Mouse (Mus musculus): ENCODE data around the gene Aff3.

The Aff3 gene

DNA sequence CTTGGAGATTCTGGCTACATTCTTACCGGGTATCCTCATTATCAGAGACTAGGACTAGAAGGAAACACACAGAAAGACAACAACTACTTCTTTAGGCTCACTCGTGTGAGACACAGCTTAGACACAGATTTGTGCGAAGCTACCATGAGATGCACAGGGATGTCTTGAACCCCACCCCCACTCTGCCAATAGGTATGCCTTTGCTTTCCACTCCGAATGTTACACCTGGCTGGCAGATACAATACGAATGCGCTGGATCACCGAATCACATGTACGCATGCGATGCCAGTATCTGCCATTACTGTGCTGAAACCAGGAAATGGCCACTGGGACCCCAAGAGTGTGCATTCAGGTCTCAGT is 370.4 kb downstream of the Aff3 start:
- in situ Hi-C loops (cut with MboI; ENCODE audit: low sequenced_read_pairs): no loop called here

DNA sequence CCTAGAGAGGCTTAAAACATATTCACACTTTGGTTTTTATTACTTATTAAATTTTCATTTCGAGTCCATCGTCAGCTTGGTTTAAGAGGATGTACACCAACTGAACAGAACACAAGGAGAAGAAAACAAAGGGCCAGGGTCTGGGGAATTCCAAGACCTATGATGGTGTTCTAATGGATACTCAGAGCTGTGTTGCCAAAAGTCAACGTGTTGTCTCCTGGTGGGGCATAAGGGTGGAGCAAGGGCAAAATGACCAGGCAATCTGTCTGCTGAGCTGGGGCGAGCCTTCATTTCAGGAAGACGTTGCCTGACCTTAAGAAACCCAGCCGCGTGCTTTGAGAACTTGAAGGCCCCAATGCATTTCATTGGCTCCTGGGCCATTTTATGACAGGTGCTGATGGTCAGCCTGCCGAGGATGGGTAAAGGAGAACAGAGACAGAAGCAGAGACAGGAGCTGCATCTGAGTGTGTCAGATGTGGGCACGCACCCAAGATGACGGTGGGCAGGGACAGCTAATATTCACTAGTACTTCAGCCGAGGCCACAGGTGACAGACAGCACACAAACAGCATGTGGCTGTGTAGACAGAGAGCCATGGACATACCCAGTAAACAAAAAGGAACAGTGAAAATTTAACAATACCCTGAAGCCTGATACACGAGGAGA is 371.0 kb downstream of the Aff3 start:
- in situ Hi-C loops (cut with MboI; ENCODE audit: low sequenced_read_pairs): no loop called here

DNA sequence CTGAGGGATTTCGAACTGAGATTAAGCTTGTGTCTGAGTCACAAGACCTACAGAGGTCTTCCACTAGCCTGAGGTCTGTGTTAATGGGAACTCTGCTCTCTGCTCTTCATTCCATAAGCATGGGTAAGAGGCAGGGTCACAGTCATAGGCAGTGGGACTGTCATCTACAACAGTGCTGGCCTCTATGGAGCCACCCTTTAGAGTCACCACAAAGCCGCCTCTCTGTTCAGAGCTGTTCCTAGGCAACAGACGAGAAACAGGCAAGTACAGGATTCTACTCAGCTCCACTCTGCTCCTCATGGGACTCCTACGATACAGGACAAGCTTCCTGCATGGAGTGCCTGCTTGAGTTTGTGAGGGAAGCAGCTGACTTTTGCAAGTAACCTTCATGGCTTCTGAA is 371.9 kb downstream of the Aff3 start:
- in situ Hi-C loops (cut with MboI; ENCODE audit: low sequenced_read_pairs): no loop called here

DNA sequence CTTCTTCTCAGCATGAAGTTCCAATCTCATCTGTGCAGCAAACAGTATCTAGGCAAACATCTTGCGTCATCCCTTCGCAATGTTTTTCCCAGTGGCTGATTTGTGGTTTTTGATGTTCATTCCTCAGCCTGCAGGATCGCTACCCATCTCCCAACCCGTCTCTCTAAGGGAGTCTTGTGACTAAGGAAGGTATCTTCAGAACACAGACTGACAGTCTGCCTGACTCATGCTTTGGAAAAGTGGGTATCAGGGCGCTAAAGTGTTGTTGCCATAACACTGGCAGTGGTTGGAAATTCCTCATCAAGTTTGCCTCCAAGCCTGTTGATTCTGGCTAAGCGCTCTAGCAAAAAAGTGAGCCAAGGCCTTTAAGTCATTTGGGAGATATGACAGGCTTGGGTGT is 372.8 kb downstream of the Aff3 start:
- in situ Hi-C loops (cut with MboI; ENCODE audit: low sequenced_read_pairs): no loop called here

DNA sequence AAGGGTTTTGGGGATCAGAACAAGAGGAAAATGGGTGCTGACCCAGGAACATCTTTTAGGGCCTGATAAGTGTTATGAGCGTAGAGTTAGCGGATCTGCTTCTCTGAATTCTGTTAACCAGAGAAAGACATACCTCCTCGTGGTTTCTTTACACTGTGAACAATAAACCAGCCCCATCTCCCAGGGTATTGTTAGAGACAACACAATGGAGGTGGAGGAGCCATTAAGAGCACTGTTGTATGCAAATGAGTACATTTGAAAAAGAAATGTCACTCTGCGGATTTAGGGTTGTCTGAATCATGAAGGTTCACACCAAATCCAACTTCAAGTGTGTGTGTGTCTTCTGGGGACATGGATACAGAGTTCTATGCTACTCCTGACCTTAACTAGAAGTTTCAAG is 373.3 kb downstream of the Aff3 start:
- in situ Hi-C loops (cut with MboI; ENCODE audit: low sequenced_read_pairs): no loop called here

DNA sequence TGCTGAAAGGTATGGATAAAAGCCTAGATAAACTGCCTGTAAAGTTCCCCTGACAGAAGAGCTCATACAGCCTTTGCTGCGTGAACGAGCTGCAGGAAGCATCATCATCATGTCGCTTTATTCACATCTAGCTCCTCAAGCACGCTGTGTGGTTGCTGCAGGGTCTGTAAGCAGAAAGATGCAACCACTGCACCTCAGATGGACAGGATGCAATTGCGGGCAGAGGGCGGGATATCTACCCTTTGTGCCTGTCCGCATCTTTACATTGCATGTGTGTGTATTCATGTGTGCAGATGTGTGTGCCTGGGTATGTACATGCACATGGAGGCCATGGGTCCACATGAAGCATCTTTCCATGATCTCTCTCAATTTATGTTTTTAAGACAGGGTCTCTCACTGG is 373.9 kb downstream of the Aff3 start:
- in situ Hi-C loops (cut with MboI; ENCODE audit: low sequenced_read_pairs): no loop called here

DNA sequence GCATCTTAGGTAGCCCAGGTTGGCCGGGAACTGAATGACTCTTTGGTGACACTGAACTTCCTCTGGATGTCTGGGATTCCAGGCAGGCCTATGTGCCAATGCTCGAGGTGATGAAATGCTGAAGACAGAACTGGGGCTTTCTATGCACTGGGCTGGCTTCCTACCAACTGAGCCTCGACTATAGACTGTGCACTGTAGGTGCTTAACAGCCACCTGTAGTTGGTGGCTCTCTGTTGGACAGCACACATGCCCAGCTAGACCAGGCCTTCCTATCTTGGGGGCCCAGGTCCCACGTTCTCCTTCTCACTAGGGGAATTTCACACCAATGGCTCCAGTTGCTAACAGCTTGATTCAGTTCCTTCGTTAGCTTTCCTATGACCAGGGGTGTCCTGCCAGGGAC is 374.9 kb downstream of the Aff3 start:
- in situ Hi-C loops (cut with MboI; ENCODE audit: low sequenced_read_pairs): no loop called here

DNA sequence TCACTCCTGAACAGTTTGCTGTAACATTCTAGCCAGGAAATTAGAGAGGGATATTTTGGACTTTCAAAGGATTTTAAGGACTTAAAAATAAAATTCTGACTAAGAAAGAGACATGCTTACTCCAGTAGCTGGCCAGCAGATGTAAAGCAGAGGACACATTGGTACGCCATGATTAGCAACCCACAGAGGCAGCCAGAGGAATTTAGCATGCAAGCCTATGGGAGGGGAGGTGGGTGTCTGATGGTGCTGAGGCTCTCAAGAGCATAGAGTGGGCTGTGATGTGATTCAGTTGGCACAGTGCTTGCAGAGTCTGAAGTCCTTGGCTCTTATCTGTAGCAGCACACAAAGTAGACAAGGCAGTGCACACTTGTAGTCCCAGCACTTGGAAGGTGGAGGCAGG is 376.0 kb downstream of the Aff3 start:
- in situ Hi-C loops (cut with MboI; ENCODE audit: low sequenced_read_pairs): no loop called here

DNA sequence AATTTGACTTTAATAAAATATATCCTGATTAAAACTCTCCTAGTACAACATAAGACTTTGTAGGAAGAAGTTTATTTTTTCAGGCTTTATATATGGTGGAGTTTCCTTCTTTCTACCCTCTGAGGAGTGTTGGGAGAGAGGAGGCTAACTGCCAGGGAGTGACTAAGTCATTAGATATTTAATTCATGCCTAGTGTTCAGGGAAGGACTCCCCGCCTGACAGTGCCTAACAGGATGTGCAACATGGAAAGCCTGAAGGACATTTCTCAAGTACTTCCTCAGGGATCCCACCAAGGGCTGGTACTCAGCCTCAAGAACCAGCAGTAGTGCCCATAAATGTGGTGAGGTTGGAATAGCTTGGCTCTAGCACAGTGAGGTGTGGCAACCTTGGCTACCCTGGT is 378.2 kb downstream of the Aff3 start:
- in situ Hi-C loops (cut with MboI; ENCODE audit: low sequenced_read_pairs): no loop called here

DNA sequence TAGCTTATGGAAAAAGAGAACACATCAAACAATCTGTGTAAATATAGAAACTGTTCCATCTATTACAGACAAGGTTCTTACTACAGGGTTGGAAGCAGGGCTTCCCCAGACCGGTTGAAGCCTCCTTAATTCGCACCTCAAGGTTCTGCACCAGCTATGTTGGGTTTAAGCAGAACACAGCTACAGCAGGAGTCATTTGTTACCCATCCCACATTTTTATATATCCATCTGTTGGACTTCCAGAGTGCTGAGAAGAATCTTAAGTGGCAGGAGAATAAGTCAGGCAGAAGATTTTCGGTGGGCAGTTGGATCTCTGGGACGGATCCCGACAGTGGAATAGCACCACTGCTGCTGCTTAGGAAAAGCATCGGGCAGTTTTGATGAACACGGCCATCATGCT is 384.2 kb downstream of the Aff3 start:
- in situ Hi-C loops (cut with MboI; ENCODE audit: low sequenced_read_pairs): no loop called here

DNA sequence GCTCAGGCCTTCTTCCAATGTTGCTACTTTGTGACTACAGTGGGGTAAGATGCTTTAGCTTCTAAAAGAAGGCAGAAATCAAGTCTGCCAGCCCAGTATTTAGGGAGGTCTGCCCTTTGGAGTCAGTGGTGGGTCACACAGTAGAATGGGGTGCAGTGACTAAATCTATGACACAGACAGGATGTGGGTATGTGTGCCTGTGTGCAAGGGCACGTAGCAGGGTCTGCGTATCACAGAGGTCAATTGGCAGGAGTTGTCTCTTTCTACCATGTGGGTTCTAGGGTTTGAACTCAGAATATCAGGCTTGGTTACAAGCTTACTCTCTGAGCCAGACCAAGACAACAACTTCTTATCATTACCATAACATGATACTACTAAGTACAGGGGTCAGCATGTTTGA is 393.4 kb downstream of the Aff3 start:
- in situ Hi-C loops (cut with MboI; ENCODE audit: low sequenced_read_pairs): no loop called here

DNA sequence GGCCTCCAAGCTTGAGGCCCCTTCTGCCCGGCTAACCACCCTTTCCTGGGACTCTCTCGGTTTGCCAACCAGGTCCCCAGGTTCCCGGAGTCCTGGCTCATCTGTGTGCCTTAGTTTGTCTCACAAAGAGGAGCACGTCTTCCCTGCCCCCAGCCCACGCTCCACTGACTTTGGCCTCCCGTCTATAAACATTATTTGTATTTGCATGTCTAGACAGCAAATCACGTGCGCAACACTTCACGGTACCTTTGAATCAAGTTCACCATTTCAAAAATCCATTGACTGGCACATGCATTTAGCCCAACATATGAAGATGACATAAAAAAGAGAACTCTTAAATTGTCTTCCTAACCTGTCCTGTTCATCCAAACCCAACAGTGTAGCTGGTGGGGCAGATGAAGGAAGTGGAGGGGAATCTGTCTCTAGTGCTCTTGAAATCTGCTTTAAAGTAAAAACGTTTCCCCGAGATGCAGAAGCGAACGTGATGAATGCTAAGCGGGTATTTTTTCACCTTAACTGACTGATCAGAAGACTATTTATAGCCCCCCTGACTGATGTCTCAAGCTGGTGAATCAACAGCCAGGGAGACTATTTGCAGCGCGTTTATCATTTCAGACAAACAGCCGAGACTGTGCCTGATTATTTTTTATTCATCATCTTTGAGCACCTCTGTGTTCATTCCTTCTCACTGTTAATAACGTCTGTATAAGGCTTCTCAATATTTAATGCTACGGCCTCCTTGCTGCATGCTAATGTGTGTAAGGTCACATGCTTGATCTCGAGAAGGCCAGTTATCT is 396.3 kb downstream of the Aff3 start:
- in situ Hi-C loops (cut with MboI; ENCODE audit: low sequenced_read_pairs): no loop called here

DNA sequence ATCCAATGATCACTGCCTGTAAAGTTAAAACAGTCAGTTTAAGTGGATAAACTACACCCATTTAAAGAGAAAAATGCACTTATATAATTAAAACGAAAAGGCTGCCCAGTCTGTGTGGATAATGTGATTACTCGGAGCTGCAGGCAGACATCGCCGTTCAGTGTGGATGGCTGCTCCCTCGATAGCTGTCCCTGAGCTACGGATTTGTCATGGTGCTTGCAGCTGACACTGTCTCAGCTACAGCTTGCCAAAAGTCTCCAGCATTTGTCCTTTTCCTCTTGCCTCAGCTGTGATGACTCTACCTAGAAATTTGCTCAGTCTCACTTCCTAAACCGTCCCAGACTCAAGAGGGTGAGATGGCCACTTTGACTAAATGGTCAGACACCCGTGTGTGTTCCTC is 401.5 kb downstream of the Aff3 start:
- in situ Hi-C loops (cut with MboI; ENCODE audit: low sequenced_read_pairs): no loop called here

DNA sequence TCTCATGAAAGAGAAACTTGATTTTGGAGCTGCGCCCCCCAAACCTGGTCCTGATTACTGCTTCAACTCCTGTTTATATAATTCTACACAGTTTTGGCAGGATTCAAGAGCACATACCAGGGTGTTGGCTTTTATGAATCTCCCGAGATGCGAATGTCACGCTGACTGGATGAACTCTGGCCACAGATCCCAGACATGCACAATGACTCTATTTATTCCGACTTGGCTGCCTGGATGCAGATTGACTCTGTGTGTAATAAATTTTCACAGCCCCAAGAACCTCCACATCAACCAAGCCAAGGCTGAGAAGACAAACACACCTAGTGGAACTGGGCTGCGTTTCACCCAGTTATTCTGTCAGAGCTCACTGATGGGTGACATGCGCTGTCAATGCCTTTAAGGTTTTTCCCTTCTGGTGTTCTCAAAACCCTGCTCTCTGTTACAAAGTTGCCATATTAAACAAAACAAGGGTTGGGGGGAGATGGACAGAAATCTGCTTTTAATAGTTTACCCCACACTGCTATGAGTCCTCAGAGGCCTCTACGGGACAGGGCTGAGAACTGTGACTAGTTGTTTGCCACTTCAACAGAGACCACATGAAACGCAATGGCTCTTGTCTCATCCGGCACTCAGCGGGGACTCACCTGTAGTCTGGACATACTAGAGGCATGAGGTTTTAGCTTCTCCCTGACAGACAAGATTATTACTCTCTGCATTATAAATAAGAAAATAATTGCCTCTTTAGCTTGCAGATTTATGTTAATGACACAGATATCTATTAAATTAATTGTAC is 402.2 kb downstream of the Aff3 start:
- in situ Hi-C loops (cut with MboI; ENCODE audit: low sequenced_read_pairs): no loop called here

DNA sequence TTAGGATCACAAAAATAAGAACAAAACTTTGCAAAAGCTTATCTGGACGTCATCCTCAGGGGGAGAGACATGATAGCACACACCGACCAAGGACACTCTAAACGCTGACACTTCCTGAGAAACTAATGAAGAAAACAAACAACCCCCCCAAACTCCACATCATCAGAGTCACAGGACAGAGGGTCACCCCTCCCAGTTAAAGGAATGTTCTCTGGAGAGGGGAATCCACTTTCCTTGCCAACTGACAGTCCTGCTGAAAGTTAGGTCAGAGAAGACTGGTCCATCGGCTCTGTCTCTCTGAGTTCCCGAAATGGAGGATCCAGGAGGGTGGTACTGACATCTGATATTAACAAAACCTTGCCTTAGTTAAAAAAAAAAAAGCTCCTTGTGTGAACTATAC is 403.7 kb downstream of the Aff3 start:
- in situ Hi-C loops (cut with MboI; ENCODE audit: low sequenced_read_pairs): no loop called here

DNA sequence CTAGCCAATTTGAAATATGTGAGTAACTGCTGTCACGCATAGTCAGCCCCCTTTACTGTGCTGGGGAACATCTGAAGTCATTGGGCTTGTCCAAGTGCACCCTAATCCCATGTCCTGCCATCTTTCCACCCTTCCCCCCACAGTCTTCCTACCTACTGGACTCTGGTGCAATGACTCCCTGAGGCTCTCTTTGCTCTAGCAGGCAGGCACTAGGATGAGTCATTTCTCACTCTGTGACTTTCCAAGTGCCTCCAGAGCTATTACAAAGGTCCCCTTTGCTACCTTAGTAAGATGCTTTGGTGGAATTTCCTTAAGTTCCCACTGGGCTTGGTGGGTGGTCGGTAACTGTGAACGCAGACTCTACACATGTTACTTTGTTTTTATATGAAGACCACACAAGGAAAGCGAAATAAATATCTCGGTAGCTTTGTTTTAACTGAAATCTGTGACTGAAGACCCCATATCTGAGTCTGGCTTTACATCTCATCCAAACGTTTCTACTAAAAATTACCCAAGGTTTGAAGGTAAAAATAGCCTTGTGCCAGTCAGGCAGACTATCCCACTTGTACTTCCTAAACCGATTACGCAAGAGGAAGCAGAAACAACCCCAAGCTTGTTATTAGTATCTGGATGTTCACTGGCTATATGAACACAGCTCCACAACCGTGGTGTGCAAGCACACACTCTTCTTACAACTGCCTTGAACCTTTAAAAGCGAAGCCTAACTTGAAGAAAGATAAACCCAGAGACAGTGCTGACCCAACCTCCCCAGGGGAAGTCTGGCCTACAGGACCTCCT is 405.0 kb downstream of the Aff3 start:
- in situ Hi-C loops (cut with MboI; ENCODE audit: low sequenced_read_pairs): no loop called here

DNA sequence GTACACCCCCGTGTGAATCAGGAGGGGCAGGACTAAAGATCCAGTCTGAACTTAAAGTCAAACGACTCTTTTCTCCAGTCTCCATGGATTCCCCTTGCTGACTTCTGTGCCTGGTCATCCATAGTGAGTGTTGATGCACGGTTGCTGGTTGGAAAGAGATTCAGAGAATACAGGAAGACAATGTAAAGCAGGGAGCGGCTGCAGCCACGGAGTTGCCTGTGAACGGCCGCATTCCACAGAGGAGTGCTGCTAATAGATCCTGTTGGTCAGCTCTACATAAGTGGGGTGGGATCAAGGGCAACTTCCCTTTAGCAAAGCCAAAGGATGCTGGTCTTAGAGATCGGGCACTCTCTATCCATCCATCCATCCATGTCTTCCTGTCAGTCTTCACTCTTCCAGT is 410.3 kb downstream of the Aff3 start:
- in situ Hi-C loops (cut with MboI; ENCODE audit: low sequenced_read_pairs): no loop called here

DNA sequence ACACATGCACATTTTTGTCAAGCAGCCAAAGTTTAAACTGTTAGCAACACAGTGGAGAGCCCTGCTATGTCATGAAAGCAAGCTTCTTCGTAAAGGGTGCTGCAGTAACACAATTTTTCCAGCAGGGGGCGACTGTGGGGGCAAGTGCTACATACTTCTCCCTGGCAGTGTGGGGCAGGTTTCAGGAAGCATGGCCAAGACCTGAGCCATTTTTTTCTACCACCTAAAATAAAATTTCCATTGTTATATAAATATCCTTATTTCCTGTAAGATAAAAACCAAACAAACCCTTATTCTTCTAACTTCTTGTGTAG is 412.0 kb downstream of the Aff3 start:
- in situ Hi-C loops (cut with MboI; ENCODE audit: low sequenced_read_pairs): no loop called here

DNA sequence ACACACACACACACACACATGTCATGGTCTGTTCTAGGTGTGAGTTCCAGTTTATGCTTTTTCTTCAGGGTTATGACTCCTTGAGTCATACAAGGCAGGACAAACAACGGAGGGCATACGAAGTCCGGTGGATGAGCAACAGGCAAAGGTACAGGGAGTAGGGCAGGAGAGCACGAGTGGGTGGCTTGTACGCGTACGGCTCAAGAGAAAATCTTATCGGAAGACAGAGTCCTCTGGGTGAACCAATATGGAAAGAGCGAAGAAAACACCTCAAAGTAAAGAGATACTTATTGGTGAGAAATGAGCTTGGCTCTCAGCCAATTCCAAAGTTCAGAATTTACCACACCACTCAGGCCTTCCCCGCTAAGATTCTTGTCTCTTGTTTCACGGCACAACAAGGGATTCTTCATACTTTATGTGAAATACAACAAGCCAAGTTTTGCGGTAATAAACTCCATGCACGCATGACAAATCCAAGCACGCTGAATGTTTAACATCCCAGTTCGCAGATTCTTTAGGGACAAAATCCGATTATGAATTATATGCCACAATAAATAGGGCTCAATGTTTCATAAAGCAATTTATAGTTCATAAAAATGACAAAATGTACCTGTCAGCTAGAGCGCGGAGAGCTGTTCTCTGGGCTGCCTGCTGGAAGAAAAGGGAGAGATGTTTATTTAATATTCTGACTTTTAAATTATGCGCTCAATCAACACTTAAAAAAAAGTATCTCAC is 412.6 kb downstream of the Aff3 start:
- in situ Hi-C loops (cut with MboI; ENCODE audit: low sequenced_read_pairs): no loop called here

DNA sequence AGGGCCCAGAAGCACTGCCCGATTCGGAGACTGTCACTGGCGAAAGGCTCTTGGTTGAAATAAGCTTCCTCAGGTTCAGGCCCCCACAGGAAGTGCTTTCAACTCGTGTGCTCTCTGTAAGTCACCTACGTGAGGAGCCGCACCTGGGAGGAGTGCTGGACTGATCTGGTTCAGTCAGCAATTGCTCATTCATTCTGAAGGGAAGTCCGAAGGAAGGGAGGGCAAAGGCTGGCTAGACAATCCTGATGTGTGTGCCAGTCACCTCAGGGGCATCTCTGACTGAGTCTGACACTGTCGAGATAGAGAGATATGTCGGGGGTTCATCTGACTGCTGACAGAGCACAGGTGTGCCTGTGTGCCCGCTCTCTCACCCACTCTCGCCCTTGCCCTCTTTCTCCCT is 413.3 kb downstream of the Aff3 start:
- in situ Hi-C loops (cut with MboI; ENCODE audit: low sequenced_read_pairs): no loop called here

DNA sequence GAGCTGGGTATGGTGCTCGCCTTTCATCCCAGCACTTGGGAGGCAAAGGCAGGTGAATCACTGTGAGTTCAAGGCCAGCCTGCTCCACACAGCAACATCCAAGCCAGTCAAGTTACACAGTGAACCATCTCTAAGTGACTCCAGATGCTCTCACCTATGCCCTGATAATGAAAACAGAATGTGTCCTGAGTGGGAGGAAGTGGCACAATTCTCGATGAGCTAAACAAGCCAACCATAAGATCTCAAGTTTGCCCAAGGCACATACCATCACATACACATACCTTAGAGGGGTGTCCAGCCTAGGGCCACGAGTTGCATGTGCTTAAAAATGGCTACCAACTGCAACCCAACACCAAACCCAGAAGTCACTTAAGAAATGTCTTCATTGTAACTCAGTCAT is 414.5 kb downstream of the Aff3 start:
- in situ Hi-C loops (cut with MboI; ENCODE audit: low sequenced_read_pairs): no loop called here
